Mouse (Mus musculus) kidney, postnatal 0 days (tissue): Measurements from ENCODE around the gene Iqce. TPM values are rescaled to one million over a fixed set of nuclear protein-coding genes. Genes with fewer than 3 reads are reported as not detected.

ENCODE experiments used
- ATAC-seq: fragments of 200-750 bp; cut with Nextera tagmentation; replicated peaks from 2 replicates; pipeline ENCODE4 v1.8.0; 2017; ENCODE audit warnings: low read depth, moderate number of reproducible peaks, moderate TSS enrichment, moderate library complexity; ENCODE audit not compliant: low FRiP score
- DNase-seq: peaks from one replicate; pipeline ENCODE4 v3.0.0-alpha.2; 2016; ENCODE audit warnings: low spot score
- H3K27ac ChIP-seq: fragments of 300-500 bp; sonication (generic); 2 replicates; pipeline ENCODE4 v1.5.1; 2014; ENCODE audit warnings: mild to moderate bottlenecking
- H3K27me3 ChIP-seq: fragments of 300-500 bp; sonication (generic); 2 replicates; pipeline ENCODE4 v1.6.1; 2014; ENCODE audit warnings: low read length, mixed read lengths; ENCODE audit not compliant: insufficient read depth
- H3K36me3 ChIP-seq: fragments of 300-500 bp; sonication (generic); 2 replicates; pipeline ENCODE4 v1.6.1; 2014; ENCODE audit warnings: low read length, mixed read lengths; ENCODE audit not compliant: insufficient read depth
- H3K4me1 ChIP-seq: fragments of 300-500 bp; sonication (generic); replicated peaks from 2 replicates; pipeline ENCODE4 v1.6.1; 2014; ENCODE audit warnings: antibody characterized with exemption, low read length, mixed read lengths; ENCODE audit not compliant: insufficient read depth
- H3K4me2 ChIP-seq: fragments of 300-500 bp; sonication (generic); 2 replicates; pipeline ENCODE4 v1.6.1; 2014; ENCODE audit warnings: mild to moderate bottlenecking, low read length, moderate library complexity, mixed read lengths
- H3K4me3 ChIP-seq: fragments of 300-500 bp; sonication (generic); replicated peaks from 2 replicates; pipeline ENCODE4 v1.5.1; 2014; ENCODE audit warnings: low read depth, low read length
- H3K9ac ChIP-seq: fragments of 300-500 bp; sonication (generic); 2 replicates; pipeline ENCODE4 v1.6.1; 2014; ENCODE audit warnings: low read depth, low read length
- H3K9me3 ChIP-seq: fragments of 300-500 bp; sonication (generic); replicated peaks from 2 replicates; pipeline ENCODE4 v1.6.1; 2016; ENCODE audit warnings: low read length, inconsistent platforms, mixed read lengths
- CTCF ChIP-seq: IDR thresholded peaks from 2 replicates; pipeline ENCODE4 v1.5.1; 2016; ENCODE audit warnings: antibody characterized with exemption, low read depth, mild to moderate bottlenecking, moderate library complexity
- WGBS: fragments of 180-500 bp; shearing (Covaris S2); extraction: QIAGEN DNeasy Blood & Tissue Kit; methylation state at CpG from one replicate; pipeline ENCODE4 v1.1.7; 2014; 5-methylcytosine and 5-hydroxymethylcytosine counted together
- polyA plus RNA-seq: library from polyadenylated mRNA; unstranded; fragments of >200 nt; fragmentation: Nextera tagmentation; extraction: Ambion mirVana; gene quantifications from 2 replicates; pipeline ENCODE4 v1.2.1, GENCODE M21; 2015

Iqce gene
- polyA plus RNA-seq, 1 experiment from 2014 or later: 18.7 TPM

DNA sequence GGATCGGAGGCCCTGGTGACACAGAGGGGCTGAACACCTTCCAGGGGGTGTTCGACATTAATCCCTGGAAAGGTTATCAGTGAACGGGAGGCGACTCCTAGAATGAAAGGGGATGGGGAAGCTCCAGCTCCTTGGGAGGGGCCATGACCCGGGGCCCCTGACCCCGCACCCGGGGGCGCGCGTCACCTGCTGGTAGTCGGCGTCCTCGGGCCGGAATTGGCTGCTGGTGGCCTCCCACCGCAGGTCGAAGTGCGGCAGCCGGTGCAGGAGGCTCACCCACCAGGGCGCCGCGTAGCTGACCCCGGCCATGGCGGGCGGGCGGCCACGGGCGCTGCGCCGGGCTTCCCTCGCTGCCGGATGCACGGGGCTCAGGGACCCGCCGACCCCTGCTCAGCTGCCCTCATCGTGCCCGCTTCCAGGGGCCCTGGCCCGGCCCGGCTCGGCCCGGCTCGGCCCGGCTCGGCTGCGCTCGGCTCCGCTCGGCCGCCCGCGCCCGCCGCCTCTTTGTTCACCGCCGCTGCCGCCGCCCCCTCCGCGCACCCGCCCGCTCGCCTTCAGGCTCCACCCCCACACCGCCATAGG, 53.6 kb downstream of the Iqce start, which contains the start of gene Ttyh3:
Gene Ttyh3 (minus strand): TSS at position 513 of the 582 bp plus-strand sequence.
- peak within 1 kb of the TSS; percentile 89 for H3K4me3 ChIP-seq
- H3K9ac ChIP-seq: peak within 1 kb of the TSS; percentile 98
- 0 out of 2 replicates have a peak, but pooled peaks cover 4% of the 10 kb centered on the region for H3K36me3 ChIP-seq
- H3K4me2 ChIP-seq: peak within 1 kb of the TSS; percentile 67
- peak; percentile 55 for ATAC-seq
- under 1% methylated on average over 55 of the region's 62 CpGs for WGBS
- DNase-seq: no peak
- 0 out of 2 replicates have a peak, but pooled peaks have one; percentile 12 for TF ChIP-seq CTCF
- H3K4me1 ChIP-seq: peaks cover 15% of the 10 kb centered on the region
- no peaks in the 10 kb centered on the region for H3K27me3 ChIP-seq
- H3K27ac ChIP-seq: peak within 1 kb of the TSS; percentile 89
- H3K9me3 ChIP-seq: no peaks in the 10 kb centered on the region

DNA sequence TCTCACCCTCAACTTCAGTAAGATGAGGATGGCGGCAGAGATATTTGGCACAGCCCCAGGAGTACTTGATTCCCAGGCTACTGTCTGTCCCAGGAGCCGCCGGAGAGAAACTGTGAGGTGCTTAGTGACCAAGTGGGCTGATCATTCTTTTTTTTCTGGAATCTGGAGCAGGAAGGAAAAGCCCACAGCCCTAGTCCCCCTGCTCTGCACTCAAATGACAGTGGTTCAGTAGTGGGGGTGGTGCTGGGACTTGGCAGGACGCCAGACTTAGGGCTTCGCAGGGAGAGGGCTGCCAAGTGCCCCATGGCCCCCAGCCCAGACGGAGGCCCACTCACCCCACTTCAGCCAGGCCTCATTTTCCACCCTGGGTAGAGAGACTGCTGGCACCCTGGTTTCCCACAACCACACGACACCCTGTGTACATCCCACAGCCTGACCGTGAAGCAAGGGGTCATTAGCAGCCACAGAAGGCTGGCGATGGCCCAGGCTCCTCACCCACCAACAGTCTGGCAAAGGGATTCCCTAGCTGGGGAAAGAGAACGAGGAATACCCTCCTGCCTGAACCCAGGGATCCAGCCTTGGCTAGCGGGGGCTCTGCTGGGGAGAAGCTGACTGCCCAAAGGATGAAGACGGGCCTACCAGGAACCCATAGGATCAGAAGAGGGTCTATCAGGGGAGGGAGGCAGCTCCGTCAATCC, 54.2 kb downstream of the Iqce start:
- DNase-seq: peak; percentile 54

DNA sequence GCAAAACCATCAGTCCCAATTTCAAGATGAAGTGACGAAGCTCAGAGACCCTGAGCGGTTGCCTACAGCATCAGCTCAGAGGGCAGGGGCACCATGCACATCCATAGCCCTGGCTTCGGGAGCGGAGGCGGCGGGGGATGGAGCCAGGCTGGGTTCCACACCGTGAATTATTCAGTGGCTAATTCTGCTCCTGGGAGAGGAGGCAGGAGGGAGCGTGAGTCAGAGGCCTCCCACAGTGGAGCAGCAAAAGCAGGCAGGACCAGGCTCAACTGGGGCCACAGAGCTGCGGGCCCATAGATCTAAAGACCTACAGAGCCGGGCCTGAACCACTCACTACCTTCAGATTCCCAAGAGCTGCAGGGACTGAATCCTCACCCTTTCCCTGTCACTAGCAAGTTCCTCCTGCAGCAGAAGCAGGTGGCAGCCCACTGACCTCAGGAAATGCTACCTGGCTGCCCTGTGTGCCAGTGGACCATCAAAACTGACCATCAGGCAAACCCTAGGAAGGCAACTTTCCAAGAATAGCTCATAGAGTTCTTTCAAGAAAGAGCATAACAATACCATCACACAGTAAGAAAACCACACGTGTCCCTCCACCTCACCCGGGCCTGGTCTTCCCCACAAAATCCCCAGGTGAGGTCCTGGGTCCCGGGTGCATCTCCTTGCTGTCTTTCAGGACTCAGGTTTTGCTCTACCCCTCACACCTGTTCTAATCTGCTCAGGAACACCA, 55.0 kb downstream of the Iqce start:
- ATAC-seq (no peak), DNase-seq (no peak)
- Histone ChIP-seq H3K4me3 (peak overlapping the region; percentile 89), H3K9me3 (no peaks in the 10 kb centered on the region), H3K27ac (no peak overlapping the region), H3K36me3 (0 out of 2 replicates have a peak, but pooled peaks cover 4% of the 10 kb centered on the region), H3K27me3 (no peaks in the 10 kb centered on the region), H3K9ac (peak overlapping the region; percentile 98), H3K4me2 (peak overlapping the region; percentile 67), H3K4me1 (peaks cover 19% of the 10 kb centered on the region)
- no peak for TF ChIP-seq CTCF
- WGBS: 47% methylated on average over 13 of the region's 13 CpGs

More for the DNA sequence above, 54.2 kb downstream of the Iqce start:
- H3K9me3 ChIP-seq: no peaks in the 10 kb centered on the region
- 0 out of 2 replicates have a peak, but pooled peaks have one; percentile 8 for ATAC-seq
- H3K27me3 ChIP-seq: no peaks in the 10 kb centered on the region
- under 1% methylated on average over 13 of the region's 13 CpGs for WGBS
- H3K36me3 ChIP-seq: 0 out of 2 replicates have a peak, but pooled peaks cover 4% of the 10 kb centered on the region
- TF ChIP-seq CTCF: no peak
- peaks cover 15% of the 10 kb centered on the region for H3K4me1 ChIP-seq
- peak overlapping the region; percentile 98 for H3K9ac ChIP-seq
- H3K27ac ChIP-seq: peak overlapping the region; percentile 89
- peak overlapping the region; percentile 67 for H3K4me2 ChIP-seq
- peak overlapping the region; percentile 89 for H3K4me3 ChIP-seq

DNA sequence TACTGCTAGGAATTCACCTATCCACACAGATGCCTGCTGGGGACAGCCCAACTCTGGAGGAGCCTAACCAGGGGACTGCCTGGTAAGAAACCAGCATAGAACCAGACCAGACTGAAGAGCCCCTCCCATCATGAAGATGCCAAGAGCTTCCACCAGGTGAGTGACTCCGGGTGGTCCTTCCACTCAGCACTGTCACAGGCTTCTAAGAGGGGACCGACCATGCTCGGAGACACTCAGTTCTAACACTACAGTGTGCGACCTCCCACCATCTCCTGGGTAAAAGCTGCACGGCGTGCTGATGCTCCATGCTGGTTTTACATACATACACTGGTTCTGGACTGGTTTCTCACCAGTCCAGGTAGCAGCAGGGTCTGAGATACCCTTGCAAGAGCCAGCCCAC, 56.0 kb downstream of the Iqce start:
- Histone ChIP-seq H3K27ac (no peak overlapping the region), H3K4me1 (peaks cover 29% of the 10 kb centered on the region), H3K27me3 (no peaks in the 10 kb centered on the region), H3K4me3 (no peak overlapping the region), H3K4me2 (no peak overlapping the region), H3K9me3 (no peaks in the 10 kb centered on the region), H3K9ac (no peak overlapping the region), H3K36me3 (0 out of 2 replicates have a peak, but pooled peaks cover 4% of the 10 kb centered on the region)
- no peak for ATAC-seq
- 82% methylated on average over 6 of the region's 6 CpGs for WGBS
- no peak for DNase-seq
- no peak for TF ChIP-seq CTCF

DNA sequence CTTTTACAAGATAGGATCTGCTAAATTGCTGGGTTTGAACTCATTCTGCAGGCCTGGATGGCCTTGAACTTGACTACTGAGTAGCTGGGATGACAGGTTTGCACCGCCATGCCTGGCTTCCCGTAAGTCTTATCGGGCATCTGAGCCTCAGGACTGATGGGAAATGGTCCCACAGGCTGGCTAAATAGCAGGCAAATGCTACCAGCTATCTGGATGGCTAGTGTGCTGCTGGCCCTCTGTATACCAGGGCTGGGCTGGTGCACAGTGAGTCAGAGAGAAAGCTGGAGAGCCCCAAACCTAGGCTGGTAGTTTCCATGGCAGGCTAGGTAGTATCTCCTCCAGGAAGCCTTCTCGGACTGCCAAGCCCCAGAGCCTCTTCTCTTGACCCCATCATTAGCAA, 56.7 kb downstream of the Iqce start:
- 79% methylated on average over 4 of the region's 4 CpGs for WGBS
- DNase-seq (no peak), ATAC-seq (no peak)
- no peaks in the 10 kb centered on the region for H3K9me3 ChIP-seq
- H3K27me3 ChIP-seq: no peaks in the 10 kb centered on the region
- H3K4me3 ChIP-seq: no peak overlapping the region
- H3K36me3 ChIP-seq: 0 out of 2 replicates have a peak, but pooled peaks cover 4% of the 10 kb centered on the region
- no peak overlapping the region for H3K27ac ChIP-seq
- peaks cover 32% of the 10 kb centered on the region for H3K4me1 ChIP-seq
- no peak overlapping the region for H3K4me2 ChIP-seq
- TF ChIP-seq CTCF: no peak
- no peak overlapping the region for H3K9ac ChIP-seq

DNA sequence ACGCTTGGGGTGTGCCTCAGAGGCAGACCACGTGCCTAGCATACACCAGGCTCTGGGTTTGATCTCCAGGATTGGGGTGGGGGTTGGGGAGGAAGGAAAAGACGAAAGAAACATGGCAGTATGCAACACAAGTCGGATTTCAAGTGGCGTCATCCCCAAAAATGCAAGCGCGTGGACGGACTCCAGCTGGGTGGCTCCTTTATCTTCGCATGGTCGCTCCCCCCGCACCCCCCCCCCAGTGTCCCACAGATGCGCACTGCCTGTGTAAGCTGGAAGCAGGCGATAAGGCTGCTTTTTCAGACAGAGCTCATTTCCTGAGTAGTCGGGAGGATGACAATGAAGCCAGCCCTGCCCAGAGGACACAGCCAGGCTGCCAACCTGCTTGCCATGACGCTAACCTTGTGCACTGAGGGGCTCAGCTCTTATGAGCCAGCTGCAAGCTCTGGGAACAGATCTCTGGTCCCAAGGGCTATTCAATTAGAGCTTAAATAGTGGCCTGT, 57.4 kb downstream of the Iqce start:
- Histone ChIP-seq H3K36me3 (0 out of 2 replicates have a peak, but pooled peaks cover 4% of the 10 kb centered on the region), H3K4me2 (no peak overlapping the region), H3K9me3 (no peaks in the 10 kb centered on the region), H3K4me3 (no peak overlapping the region), H3K4me1 (peaks cover 32% of the 10 kb centered on the region), H3K27me3 (no peaks in the 10 kb centered on the region), H3K27ac (peak overlapping the region; percentile 50; the same call in 1 of the 2 replicates), H3K9ac (no peak overlapping the region)
- ATAC-seq (no peak), DNase-seq (no peak)
- no peak for TF ChIP-seq CTCF
- 73% methylated on average over 15 of the region's 15 CpGs for WGBS
